Mouse (Mus musculus) intestine, embryonic 16.5 days (tissue): ENCODE results near the gene Mief1. TPM values are rescaled to one million over a fixed set of nuclear protein-coding genes. Genes with fewer than 3 reads are reported as not detected.

Experiments used
- polyA plus RNA-seq: library from polyadenylated mRNA; unstranded; fragments of >200 nt; fragmentation: Nextera tagmentation; extraction: Ambion mirVana; gene quantifications from 2 replicates; pipeline ENCODE4 v1.2.1, GENCODE M21; 2015

The Mief1 gene
- polyA plus RNA-seq, 1 experiment from 2014 or later = 26.0 TPM

Other genes starting within 250 kb of the Mief1 start
- 7.0 and 8.3 TPM in 2 replicates for gene Pdgfb, start 219.0 kb upstream of the Mief1 start, polyA plus RNA-seq
- 15.2 and 16.0 TPM in 2 replicates for gene Syngr1, start 142.7 kb upstream of the Mief1 start, polyA plus RNA-seq
- gene Rpl3, start 142.2 kb upstream of the Mief1 start, polyA plus RNA-seq = 1,018 and 1,133 TPM in 2 replicates
- gene Tab1, start 100.9 kb upstream of the Mief1 start, polyA plus RNA-seq = 28.2 and 29.6 TPM in 2 replicates
- gene Mgat3, start 60.3 kb upstream of the Mief1 start, polyA plus RNA-seq = 14.8 and 19.7 TPM in 2 replicates
- gene AC140267.1, start 1.8 kb downstream of the Mief1 start, polyA plus RNA-seq = 4.1 TPM in 1 of 2 replicates, not detected in the other
- 141 and 160 TPM in 2 replicates for gene Atf4, start 21.2 kb downstream of the Mief1 start, polyA plus RNA-seq
- 43.0 and 47.8 TPM in 2 replicates for gene Rps19bp1, start 30.3 kb downstream of the Mief1 start, polyA plus RNA-seq
- 0.05 TPM in 1 of 2 replicates, not detected in the other for gene Cacna1i, start 53.2 kb downstream of the Mief1 start, polyA plus RNA-seq